Mouse (Mus musculus): ENCODE measurements around the gene Fbxo28. TPM values are rescaled to one million over a fixed set of nuclear protein-coding genes. Genes with fewer than 3 reads are reported as not detected.

The Fbxo28 gene
- 10 to 100 TPM; 46.3 to 46.7 TPM for total RNA-seq (2021)
- long read RNA-seq, experiment 1, full-length matches to known transcripts, result 22 of 28 reads
- long read RNA-seq, experiment 1, partial matches to known transcripts, result 0 of 28 reads
- long read RNA-seq, experiment 1, other reads (novel, unspliced or antisense), result 6 of 28 reads
- long read RNA-seq, experiment 2, full-length matches to known transcripts, result 26 of 28 reads
- long read RNA-seq, experiment 2, partial matches to known transcripts, result 0 of 28 reads
- long read RNA-seq, experiment 2, other reads (novel, unspliced or antisense), result 2 of 28 reads

DNA sequence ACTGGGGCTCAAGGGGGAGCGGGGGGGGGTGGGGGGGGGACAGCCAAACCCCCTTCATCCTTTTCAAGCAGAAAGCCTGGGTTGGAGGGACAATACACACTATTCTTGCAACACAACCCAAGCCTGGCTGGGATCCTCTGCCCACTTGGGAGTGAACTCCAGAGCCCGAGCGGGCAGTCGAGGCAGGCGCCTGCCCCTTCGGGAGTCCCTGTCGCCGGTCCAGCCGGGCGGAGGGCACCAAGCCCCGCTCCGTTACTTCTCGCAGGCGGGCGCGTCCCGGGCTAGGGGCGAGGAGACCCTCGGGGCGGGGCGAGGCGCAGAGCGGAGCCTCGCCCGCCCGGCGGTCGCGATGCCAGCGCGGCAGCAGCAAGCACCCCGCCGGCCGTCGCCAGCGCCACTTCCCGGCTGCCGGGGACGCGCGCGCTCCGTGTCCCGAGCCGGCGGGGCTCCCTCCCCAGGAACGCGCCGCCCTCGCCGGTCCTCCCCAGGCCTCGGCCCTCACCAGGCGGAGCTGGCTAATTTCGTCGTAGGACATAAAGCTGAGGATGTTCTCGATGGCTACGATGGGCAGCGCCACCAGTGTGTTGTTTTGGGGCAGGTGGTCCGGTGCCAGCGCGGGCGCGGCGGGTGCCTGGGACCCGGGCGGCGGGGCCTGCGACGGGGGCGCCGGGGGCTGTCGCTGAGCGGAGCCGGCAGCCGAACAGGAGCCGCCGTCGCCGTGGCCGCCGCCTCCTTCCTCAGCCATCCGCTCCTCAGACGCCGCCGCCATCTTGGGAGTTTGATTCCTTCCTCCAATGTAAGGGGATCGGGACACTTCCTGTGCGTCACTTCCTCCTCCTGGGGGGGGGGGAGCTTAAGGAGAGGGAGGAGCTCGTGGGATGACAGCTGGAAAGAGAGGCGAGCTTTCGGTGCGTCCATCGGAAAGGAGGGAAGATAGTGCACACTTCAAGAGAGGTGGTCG lies at the start of gene Fbxo28:
TSS of gene Fbxo28 (minus strand) at position 809 of the 961 bp plus-strand sequence.
- Histone ChIP-seq H3K4me3 (peak within 1 kb of the TSS; percentile 88), H3K27ac (peak within 1 kb of the TSS; percentile 97)
- no peak for TF ChIP-seq CTCF (conservative IDR thresholded peaks at IDR 0.05)
- peak; percentile 85 to 87 for DNase-seq (ENCODE audit: low spot score in 2 of 2)

DNA sequence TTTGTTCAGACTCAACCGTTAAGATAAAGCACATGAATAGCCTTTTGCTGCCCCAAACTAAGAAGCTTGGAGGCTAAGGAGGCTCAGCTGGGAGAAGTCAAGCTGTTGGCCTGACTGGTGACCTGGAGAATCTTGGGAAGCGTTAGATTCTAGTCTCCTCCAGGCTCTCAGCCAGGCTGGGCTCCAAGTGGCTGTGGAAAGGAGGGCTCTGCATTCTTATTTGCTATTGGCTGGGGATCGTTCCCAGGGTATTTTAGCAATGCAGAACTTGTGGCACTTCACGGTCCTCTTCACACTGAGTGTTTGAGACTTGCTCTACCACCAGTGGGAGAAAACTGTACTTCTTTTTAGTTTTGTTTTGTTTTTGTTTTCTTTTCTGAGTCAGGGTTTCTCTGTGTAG lies 47.3 kb upstream of the Fbxo28 start:
- no peak overlapping the region for H3K27ac ChIP-seq
- H3K4me3 ChIP-seq, result no peak overlapping the region
- no peak for DNase-seq (ENCODE audit: low spot score in 2 of 2)
- no peak for TF ChIP-seq CTCF (conservative IDR thresholded peaks at IDR 0.05)

DNA sequence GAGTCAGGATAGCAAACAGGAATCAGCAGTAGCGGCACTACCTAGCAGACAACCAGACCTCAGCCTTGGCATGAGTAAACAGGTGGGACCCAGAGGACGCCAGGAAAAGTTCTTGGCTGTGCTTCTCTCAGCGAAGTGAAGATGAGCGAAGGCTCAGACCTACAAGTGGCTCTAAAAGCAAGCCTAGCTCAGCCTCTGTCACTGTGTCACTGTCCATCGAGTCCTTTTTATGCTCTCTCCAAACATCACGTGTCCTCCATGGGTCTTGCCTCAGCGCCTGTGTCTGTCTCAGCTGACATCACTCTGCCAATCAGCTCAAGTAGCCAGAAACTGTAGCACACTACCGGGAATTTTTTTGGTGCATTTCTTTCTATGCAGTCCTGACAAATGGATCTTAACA lies 45.0 kb upstream of the Fbxo28 start:
- H3K27ac ChIP-seq, result no peak overlapping the region
- DNase-seq (ENCODE audit: low spot score in 2 of 2), result no peak
- no peak for TF ChIP-seq CTCF (conservative IDR thresholded peaks at IDR 0.05)
- H3K4me3 ChIP-seq, result no peak overlapping the region

DNA sequence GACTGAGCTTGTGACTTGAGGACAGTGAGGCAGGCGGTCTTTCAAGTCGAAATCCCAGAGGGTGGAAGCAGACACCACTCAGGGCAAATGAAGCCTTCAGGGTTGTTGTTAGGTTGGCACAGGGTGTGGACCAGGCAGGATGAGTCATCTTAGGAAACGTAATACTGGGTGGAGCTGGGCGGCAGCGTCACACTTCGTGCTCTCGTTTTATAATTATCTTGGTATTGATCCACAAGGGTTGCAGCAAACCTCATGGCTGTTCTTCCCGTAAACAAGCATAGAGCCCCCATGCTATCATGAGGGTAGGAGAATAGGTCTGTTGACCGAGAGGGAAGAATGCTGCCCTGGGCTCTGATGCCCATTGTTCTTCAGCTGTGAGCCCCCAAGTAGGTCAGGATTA lies 41.7 kb upstream of the Fbxo28 start:
- no peak overlapping the region for H3K4me3 ChIP-seq
- TF ChIP-seq CTCF (conservative IDR thresholded peaks at IDR 0.05), result no peak
- DNase-seq (ENCODE audit: low spot score in 2 of 2), result no peak
- no peak overlapping the region for H3K27ac ChIP-seq

DNA sequence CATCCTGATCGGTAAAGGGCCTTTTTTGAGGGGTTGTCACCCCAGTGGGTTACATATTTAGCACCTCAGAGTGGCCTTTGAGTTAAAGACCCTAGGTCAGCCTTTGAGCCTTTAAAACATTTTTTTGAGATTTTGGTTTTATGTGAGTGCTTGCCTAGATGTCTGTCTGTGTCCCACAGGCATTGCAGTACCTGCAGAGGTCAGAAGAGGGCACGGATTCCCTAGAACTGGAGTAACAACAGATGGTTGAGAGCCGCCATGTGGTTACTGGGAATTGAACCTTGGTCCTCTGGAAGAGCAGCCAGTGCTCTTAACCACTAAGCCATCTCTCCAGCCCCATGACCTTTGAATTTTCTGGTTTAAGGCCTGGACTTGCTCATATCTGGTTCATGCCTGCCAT lies 39.9 kb upstream of the Fbxo28 start:
- Histone ChIP-seq H3K27ac (no peak overlapping the region), H3K4me3 (no peak overlapping the region)
- no peak for DNase-seq (ENCODE audit: low spot score in 2 of 2)
- TF ChIP-seq CTCF (conservative IDR thresholded peaks at IDR 0.05), result peak; percentile 34; the same call in 1 of the 2 replicates

DNA sequence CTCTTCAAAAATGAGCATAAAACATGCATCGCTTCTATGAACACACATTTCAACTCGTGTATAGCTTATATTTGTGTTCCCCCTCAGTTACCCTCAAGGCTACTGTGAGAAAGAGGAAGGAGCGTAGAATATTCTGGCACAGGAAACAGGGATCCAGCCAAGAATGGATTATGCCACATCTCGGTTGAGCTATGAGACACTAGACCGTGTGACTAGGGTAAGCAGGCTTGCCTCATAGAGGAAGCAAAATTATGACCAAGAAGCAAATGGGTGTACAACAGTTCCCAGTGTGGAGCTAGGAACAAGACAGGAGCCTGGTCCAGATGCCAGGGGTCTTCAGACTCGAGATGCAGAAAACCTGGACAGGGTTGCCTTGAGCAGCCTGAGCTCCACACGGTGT lies 39.3 kb upstream of the Fbxo28 start:
- no peak for DNase-seq (ENCODE audit: low spot score in 2 of 2)
- Histone ChIP-seq H3K4me3 (no peak overlapping the region), H3K27ac (no peak overlapping the region)
- no peak for TF ChIP-seq CTCF (conservative IDR thresholded peaks at IDR 0.05)

DNA sequence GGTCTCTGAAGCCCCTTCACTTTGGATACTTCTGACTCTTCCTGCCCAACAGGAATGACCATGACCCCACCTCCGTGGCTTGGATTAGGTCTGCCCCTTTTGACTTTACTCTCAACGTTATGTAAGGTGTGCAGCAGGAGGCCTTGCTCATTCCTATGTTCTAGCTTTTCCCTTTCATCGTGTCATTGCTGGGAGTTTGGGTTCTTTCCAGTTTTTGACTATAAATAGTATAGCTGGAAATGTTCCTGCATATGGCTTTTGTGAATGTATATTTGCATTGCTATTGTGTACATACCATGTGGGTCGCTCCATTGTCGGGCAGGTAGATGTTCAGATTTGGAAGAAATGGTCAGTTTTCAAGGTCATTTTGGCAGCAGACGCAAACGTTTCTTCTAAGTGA lies 37.4 kb upstream of the Fbxo28 start:
- no peak overlapping the region for H3K4me3 ChIP-seq
- TF ChIP-seq CTCF (conservative IDR thresholded peaks at IDR 0.05), result no peak
- no peak for DNase-seq (ENCODE audit: low spot score in 2 of 2)
- no peak overlapping the region for H3K27ac ChIP-seq

DNA sequence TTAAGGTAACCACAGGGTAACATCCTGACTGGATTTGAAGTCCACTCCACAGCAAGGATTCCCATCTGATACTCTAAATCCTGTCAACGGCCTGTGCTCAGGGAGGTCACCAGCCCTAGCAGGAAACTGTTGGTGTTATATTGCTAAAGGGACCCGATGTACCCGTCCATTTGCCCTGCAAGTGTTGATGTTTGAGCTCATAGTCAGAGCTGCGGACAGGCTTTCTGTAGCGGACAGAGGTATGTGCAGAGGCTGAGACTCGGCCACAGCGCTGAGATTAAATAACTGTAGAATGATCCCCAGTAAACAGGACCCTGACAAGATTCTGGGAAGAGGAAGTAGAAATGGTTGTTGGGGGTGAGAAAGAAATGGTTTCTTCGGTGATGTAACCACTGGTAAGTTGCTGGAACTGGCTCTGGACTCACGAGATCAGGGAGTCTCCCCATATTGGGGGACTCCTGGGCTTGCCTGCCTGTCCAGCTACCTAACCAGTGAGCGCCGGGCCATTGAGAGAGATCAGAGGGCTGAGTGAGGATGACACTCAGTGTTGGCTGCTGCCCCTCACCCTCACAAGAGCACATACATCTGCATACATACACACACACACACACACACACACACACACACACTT lies 36.9 kb upstream of the Fbxo28 start:
- H3K27ac ChIP-seq, result no peak overlapping the region
- TF ChIP-seq CTCF (conservative IDR thresholded peaks at IDR 0.05), result no peak
- no peak for DNase-seq (ENCODE audit: low spot score in 2 of 2)
- H3K4me3 ChIP-seq, result no peak overlapping the region

DNA sequence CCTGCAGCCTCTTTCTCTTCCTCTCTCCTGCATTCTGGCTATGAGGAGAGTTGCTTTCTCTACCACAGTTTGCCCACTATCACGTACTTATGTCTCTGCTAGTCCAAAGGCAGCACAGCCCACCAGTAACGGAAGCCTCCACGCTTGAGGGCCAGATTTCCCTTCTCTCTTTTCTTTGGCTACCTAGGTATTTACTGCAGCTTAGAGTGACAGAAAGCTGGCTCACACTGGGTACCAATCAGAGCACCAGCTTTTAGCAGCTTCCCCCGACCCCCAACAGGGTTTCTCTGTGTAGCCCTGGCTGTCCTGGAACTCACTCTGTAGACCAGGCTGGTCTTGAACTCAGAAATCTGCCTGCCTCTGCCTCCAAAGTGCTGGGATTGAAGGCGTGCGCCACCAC lies 36.1 kb upstream of the Fbxo28 start:
- no peak overlapping the region for H3K4me3 ChIP-seq
- no peak for TF ChIP-seq CTCF (conservative IDR thresholded peaks at IDR 0.05)
- H3K27ac ChIP-seq, result no peak overlapping the region

DNA sequence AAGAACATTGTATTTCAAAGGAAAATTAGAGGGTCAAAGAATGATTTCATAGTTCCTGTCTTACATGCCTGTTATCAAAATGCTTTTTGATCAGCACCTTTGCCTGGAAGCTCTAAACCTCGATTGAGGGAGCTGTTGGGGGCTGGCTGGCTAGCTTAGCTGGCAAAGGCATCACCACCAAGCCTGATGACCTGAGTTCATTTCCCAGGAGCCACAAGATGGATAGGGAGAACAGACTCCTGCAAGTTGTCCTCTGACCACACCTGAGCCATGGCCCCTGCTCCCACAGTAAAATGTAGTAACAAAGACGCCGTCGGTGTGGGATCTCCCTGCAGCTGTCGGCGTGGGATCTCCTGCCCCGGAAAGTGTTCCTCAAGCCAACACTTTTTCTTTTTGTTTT lies 35.4 kb upstream of the Fbxo28 start:
- TF ChIP-seq CTCF (conservative IDR thresholded peaks at IDR 0.05), result no peak
- Histone ChIP-seq H3K4me3 (no peak overlapping the region), H3K27ac (no peak overlapping the region)
- no peak for DNase-seq (ENCODE audit: low spot score in 2 of 2)

More for the DNA sequence above, 36.1 kb upstream of the Fbxo28 start:
- DNase-seq (ENCODE audit: low spot score in 2 of 2), result no peak

DNA sequence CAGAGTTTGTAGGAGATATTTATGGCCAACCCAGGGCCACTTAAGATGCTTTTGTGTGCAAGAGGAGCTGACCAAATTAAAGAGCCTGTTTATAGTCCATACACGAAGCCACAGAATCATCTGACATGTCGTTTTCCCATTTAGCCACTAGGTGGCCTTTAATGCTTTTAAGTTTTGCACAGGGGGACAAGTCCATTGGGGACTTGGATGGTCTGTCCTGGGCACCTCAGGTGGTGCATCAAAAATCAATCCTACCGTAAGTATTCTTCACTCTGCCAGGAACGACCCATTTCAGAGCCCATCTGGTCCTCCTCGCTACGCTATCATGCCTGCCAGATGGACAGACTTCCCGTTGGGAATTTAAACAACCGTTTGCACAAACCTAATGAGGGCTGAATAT lies 34.8 kb upstream of the Fbxo28 start:
- Histone ChIP-seq H3K4me3 (peak overlapping the region; percentile 14; the same call in 1 of the 2 replicates), H3K27ac (no peak overlapping the region)
- peak; percentile 13 to 34 for DNase-seq (ENCODE audit: low spot score in 2 of 2)
- peak; percentile 90 for TF ChIP-seq CTCF (conservative IDR thresholded peaks at IDR 0.05)

DNA sequence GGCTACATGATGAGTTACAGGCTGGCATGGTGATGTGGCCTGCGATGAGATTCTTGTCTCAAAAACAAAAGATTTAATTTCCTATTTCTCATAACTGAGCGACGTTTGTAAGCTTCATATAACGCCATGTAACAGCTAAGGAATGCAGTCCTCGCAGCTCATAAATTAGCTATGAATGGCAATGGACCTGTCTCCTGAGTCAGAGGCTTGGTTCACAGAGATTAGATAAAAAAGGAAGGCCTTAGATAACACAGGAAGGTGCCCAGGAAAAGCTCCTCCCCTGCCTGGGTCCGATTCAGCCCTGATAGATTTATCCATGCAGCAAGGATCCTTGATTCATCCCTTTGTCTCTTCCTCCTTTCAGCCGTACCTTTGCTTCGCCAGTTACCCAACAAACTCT lies 30.5 kb upstream of the Fbxo28 start:
- H3K4me3 ChIP-seq, result no peak overlapping the region
- H3K27ac ChIP-seq, result no peak overlapping the region
- DNase-seq (ENCODE audit: low spot score in 2 of 2), result no peak
- no peak for TF ChIP-seq CTCF (conservative IDR thresholded peaks at IDR 0.05)

DNA sequence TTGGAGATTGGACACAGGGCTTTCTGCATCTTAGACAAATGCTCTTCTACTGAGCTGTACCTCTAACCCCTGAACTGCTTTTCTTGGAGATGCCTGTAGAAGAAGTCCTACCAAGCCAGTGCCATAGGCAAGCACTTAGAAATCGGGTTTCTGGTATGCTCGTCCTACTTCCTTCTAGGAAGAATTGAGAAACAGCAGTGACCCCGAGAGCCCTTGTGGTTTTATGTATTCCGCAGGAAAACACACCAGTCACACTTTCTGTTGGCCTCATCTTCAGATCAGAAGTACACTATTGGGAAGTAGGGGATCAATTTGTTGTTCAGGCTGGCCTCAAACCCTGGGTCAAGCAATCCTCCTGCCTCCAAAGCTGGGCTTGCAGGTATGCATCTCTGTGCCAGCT lies 28.0 kb upstream of the Fbxo28 start:
- Histone ChIP-seq H3K4me3 (no peak overlapping the region), H3K27ac (no peak overlapping the region)
- DNase-seq (ENCODE audit: low spot score in 2 of 2), result no peak
- no peak for TF ChIP-seq CTCF (conservative IDR thresholded peaks at IDR 0.05)

Data from layer of hippocampus, adult 2 months (tissue).